11 mouse cellular contexts compared by ENCODE assay signal in the genomic region with DNA sequence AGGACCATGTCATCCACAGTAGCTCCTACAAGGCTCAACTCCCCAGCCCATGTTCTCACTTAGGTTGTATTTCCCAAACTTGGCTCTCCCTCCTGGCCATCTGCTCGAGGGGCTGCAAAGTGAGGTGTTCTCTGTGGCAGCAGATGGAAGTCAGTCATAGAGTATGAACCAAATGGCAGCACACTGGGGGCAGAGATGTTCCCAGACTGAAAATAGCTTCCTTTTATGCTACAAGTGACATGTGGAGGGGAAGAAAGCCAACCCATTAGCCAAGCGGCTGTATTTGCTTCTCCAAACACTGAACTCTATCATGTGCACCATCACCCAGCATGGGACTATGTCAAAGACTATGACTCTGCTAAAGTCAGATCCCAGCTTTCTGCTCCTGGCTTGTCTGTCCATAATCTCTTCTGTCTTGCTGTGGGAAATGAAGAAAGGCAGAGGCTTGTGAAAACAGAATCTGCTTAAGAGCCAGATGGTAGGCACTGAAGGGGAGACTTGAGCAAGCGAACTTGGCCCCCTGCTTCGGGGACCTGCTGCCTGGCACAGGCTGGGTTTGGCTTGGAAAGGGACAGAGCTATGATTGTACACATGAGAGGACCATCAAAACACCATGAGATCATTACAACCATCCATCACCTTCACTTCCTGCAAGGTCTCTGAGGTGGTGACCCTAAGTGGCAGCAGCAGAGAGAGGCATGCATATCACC. TPM values are rescaled to one million over a fixed set of nuclear protein-coding genes. Genes with fewer than 3 reads are reported as not detected.
A peak's percentile ranks its signal among the peaks of the same experiment; 100 is the strongest.
DNase-seq lines count a peak whose midpoint lies in the region; ATAC-seq lines count a peak whose summit lies in the region.
"Had no signal": no experiment of that assay in that cellular context is flagged by ENCODE, and none has a peak within 500 bp of the region (broad histone marks: within the 10 kb centered on the region; RNA-seq: fewer than 3 reads in every experiment).

No protein-coding gene starts in this region.

- ATAC-seq in kidney, embryonic 16.5 days (ENCODE audit: low FRiP score, low TSS enrichment) = no peak
- ATAC-seq: lung, postnatal 0 days had no signal

- H3K4me2 ChIP-seq in kidney, embryonic 16.5 days (replicated peaks; ENCODE audit: low read depth, low read length) = no peak overlapping the region
- H3K4me2 ChIP-seq: limb, embryonic 12.5 days had no signal

- intact Hi-C loops in left cerebral cortex, postnatal 10 days (cut with DNase I) = no loop called here

- DNase-seq in brain, adult 2 months (ENCODE audit: low read depth, low spot score) = peak; percentile 98
- peak; percentile 93 for DNase-seq in cerebellum, adult 11-12 months
- DNase-seq in layer of hippocampus, adult 11-12 months (ENCODE audit: low spot score) = peak; percentile 84
- peak; percentile 24 to 56 for DNase-seq in left cerebral cortex, postnatal 10 days (ENCODE audit: extremely low spot score in 1 of 2, low spot score in 2 of 2)
- DNase-seq in lung, adult 18-20 months = no peak
- DNase-seq in yolk sac, embryonic 10.5 days (ENCODE audit: low spot score) = no peak
- DNase-seq: retina, postnatal 1 day had no signal

- no peak overlapping the region for H3K9ac ChIP-seq in kidney, embryonic 16.5 days (replicated peaks; ENCODE audit: low read length)
- H3K9ac ChIP-seq: limb, embryonic 12.5 days had no signal

- H3K4me1 ChIP-seq in kidney, embryonic 16.5 days (ENCODE audit: insufficient read depth, low read length) = peaks cover 5% of the 10 kb centered on the region; the same call in 1 of the 2 replicates

- peaks cover 7% of the 10 kb centered on the region; the same call in 1 of the 2 replicates for H3K9me3 ChIP-seq in kidney, embryonic 16.5 days (ENCODE audit: low read length)
- H3K9me3 ChIP-seq: limb, embryonic 12.5 days had no signal

- H3K27me3 ChIP-seq in kidney, embryonic 16.5 days (ENCODE audit: insufficient read depth, low read length) = no peaks in the 10 kb centered on the region
- H3K27me3 ChIP-seq: limb, embryonic 12.5 days had no signal

- 68% methylated on average over 4 of the region's 4 CpGs for WGBS in kidney, embryonic 16.5 days

- no peaks in the 10 kb centered on the region for H3K36me3 ChIP-seq in kidney, embryonic 16.5 days (ENCODE audit: insufficient read depth, low read length)
- H3K36me3 ChIP-seq: limb, embryonic 12.5 days had no signal

- no peak overlapping the region for H3K4me3 ChIP-seq in kidney, embryonic 16.5 days (ENCODE audit: low read length)
- H3K4me3 ChIP-seq: limb, embryonic 12.5 days had no signal

- H3K27ac ChIP-seq in kidney, embryonic 16.5 days (ENCODE audit: low read length) = no peak overlapping the region
- H3K27ac ChIP-seq: limb, embryonic 12.5 days had no signal

RNA-seq across cellular contexts. Expression of gene Cemip, which starts 41.6 kb away (rescaled TPM):
- total RNA-seq in left cerebral cortex, postnatal 10 days (2021) = 10 to 100 TPM; 29.6 to 32.6 TPM
- 0.26 and 0.42 TPM in 2 replicates for polyA plus RNA-seq in kidney, embryonic 16.5 days (2015; fragmentation: Nextera tagmentation; extraction: Ambion mirVana)
- total RNA-seq: monocyte, adult 5-6 weeks had no signal

Comparison
In these comparisons a context has a peak if more than half of its experiments do, and no peak if none do; other contexts are left out.
1. DNase-seq: peak in brain, adult 2 months (single experiment), cerebellum, adult 11-12 months (single experiment), layer of hippocampus, adult 11-12 months (single experiment) and left cerebral cortex, postnatal 10 days (2 of 2); none in lung, adult 18-20 months (0 of 2) and yolk sac, embryonic 10.5 days (single experiment).